Mouse (Mus musculus) layer of hippocampus, adult 8-10 months (tissue): Measurements from ENCODE around the gene Chit1. TPM values are rescaled to one million over a fixed set of nuclear protein-coding genes. Genes with fewer than 3 reads are reported as not detected.

ENCODE experiments used
- DNase-seq, 2 experiments: peaks; one replicate each; pipeline ENCODE4 v3.0.0; 2022; ENCODE audit warnings: low spot score in 2 of 2
- total RNA-seq, 4 experiments: library from RNA; stranded (reverse); gene quantifications; 2 replicates each; pipeline ENCODE4 v1.2.4; 2022

Chit1 gene
- total RNA-seq, 4 experiments from 2014 or later = 0.32 TPM; not detected in 3

DNA sequence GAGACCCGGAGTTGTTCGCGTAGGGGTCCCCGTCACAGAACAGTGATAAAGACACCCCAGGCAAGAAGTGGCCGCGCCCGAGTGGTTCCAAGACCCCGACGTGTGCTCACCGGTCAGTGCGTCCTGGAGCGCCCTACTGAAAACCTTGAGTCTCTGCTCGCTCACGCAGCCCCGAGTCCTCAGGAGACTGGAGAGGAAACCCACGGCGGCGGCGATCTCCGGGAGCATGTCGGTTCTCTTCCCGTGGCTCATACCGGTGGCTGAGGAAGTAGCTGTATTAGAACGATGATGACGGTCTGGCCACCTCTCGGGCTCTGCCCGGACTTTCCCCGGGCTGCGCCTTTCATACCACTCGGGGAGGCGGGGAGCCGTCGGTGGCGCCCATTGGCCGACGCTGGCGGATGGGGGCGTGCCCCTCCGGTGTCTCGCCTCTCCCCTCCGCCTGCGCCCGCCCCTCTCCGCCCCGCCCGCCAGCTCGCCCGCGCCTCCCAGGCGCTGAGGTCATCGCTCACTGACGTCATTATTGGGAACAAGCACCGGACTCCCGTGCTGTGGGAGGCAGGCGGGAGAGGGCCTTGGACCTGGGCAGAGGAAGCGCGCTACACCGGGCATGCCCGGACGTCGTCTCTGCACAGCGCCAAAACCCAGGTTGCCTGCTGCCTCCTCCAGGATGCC lies 32.1 kb upstream of the Chit1 start, which contains the start of gene Btg2:
Gene Btg2 (minus strand): TSS at position 319 of the 675 bp plus-strand sequence.
- peak; percentile 94 to 96 for DNase-seq

DNA sequence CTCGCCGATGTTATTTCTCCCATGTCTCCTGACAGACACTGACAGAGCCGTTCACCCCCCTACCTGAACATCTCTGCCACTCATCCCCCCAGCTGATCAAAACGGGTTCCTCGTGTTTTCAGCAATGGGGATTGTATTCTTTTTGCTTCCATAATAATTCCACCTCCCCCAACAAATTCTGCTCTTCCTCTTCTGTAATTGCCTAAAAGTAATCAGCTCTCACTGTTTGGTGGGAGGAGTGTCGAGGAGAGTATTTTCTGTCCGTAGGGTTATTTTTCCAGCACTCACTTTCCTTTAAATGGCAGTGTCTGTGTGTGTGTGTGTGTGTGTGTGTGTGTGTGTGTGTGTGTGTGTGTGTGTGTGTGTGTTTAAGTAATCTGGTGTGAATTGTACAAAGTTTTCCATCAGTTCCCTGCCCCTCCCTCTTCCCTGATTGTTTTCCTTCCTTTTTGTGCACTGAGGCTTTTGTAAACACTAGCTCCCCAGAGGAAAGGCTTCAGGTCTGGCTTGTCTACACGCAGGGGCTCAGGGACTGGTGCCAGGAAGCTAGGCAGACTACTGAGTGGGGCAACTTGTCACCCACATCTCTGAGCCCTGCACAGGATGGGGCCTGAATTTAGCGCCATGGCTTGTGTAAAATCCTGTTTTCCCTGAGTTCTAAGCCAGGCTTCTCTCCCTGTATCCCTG lies 31.4 kb upstream of the Chit1 start:
- no peak for DNase-seq

DNA sequence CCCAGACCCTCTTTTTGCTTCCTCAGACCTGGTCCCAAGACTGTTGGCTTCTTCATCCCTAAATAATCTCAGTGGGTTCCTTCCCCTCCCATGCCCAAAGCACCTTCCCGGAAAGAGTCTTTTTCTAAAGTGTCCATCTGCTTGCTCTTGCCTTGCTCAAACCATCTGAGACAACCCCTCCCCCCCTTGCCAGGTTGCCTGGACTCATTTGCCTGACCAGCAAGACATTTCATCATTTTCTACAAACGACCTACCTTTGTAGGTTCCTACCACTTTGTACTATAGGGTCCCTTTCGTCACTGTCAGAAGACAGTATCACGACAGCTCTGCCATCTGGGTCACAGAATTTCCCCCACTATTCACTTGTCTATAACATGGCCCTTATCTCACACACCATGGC lies 30.6 kb upstream of the Chit1 start:
- DNase-seq = no peak

- DNase-seq = no peak
Observed at GRCm38 (mm10) chr1:134080881-134081450, 30.1 kb upstream of the Chit1 start.

GRCm38 (mm10) chr1:134082987-134083516 lies 28.0 kb upstream of the Chit1 start:
- peak; percentile 76 to 83 for DNase-seq

- no peak for DNase-seq
Observed at GRCm38 (mm10) chr1:134083676-134084075, 27.4 kb upstream of the Chit1 start.

GRCm38 (mm10) chr1:134084128-134084527 lies 26.9 kb upstream of the Chit1 start:
- no peak for DNase-seq

GRCm38 (mm10) chr1:134086017-134086416 lies 25.0 kb upstream of the Chit1 start:
- no peak for DNase-seq

GRCm38 (mm10) chr1:134086811-134087398 lies 24.1 kb upstream of the Chit1 start:
- no peak for DNase-seq

DNA sequence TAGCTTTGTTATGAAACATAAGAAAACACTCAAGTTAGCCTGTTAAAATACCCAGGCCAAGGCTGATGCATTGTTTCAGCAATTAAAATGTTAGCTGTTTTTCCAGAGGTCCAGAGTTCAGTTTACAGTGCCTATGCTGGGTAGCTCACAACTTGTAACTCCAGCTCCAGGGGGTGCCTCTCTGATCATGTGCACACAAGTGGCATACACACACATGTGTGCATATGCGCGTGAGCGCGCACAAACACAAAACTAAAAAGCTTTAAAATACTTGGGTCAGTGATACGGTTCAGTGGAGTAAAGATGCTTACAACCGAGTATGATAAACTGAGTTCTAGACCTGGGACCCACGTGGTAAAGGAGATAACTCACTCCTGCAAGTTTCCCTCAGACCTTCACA lies 22.0 kb upstream of the Chit1 start:
- no peak for DNase-seq

DNA sequence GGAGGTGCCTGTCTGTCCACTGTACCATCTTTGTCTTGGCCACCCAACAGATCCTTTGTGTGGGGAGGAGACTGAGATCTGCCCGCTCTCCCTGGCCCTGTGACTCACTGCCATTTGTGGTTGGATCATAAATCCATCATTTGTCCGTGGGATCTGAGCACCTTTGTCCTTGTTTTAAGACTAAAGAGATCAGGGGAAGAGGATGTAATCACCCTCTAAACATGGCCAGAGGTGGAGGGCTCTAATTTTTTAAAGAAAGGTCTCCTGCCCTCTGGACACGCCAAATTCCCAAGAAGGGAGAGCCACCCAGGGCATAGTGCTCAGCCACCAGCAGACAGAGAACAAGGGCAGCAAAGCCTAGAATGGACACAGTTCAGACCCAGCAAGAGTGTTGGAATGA lies 19.2 kb upstream of the Chit1 start:
- DNase-seq = no peak

- no peak for DNase-seq
Observed at GRCm38 (mm10) chr1:134092368-134092767, 18.7 kb upstream of the Chit1 start.

GRCm38 (mm10) chr1:134092852-134093770 lies 17.9 kb upstream of the Chit1 start:
- DNase-seq = peak; percentile 79 to 86

- DNase-seq = no peak
Observed at GRCm38 (mm10) chr1:134093771-134094526, 17.1 kb upstream of the Chit1 start.

DNA sequence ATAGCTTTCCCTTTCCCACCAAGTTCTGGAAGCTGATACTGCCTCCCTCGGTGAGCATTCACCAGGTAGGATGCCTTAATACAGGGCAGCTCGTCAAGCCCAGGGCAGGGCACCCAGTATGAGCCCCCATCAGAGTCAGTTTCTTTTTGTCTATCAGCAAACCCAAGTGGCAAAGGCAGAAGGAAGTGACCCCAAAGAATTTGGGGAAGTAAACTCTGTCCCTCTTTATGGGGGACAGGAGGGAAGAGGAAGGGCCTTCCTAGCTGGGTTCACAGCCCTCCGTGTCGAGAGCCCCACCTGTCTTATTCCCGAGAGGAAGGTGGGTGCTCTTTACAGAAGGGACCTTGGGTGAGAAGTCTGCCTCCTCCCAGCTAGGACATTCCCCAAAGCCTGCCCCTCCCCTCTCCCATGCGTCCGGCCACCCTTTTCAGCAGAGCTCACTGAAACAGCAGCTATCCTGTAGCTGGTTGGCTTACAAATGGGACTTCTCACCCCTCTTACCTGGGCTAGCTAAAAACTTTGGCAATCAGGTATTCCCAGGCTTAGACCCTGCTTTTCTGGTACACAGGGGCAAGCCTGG lies 15.9 kb upstream of the Chit1 start:
- no peak for DNase-seq

- no peak for DNase-seq
Observed at GRCm38 (mm10) chr1:134095721-134096120, 15.3 kb upstream of the Chit1 start.

GRCm38 (mm10) chr1:134096264-134096934 lies 14.6 kb upstream of the Chit1 start:
- no peak for DNase-seq

DNA sequence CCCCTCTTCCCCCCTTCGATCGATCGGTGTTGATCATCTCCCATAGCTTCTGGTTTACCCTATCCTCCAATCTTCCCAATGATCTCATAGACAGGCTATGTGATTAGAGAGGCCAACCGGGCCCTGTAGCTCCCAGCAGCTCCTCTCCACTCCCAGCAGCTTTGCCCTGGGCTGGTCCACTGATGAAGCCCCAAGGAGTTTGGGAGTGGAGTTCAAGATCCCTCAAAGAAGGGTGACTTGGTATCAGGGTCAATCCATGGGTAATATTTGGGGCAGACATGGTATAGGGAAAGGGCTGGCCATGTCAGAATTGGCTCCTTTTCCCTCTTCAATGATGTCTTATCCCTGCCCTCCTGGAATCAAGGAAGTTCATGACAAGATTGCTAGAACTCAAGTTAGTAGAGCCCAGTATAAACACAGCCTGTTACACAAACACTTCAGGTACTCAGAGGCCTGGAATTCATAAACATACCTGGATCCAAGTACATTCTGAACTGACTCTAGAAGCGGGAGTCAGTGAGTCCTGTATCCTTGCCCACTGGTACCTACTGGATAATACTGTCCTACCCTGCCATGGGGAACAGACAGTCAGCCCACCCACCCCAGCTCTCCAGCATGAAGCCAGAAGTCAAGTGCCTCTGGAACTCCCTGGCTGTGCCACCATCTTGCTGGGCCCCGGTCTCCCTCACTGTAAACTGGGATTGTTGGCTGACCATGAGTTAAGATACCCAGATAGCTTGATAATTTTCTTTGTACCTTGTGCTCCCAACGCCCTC lies 13.8 kb upstream of the Chit1 start:
- DNase-seq = no peak
